Mouse (Mus musculus): Measurements from ENCODE around the gene Cc2d2a. TPM values are rescaled to one million over a fixed set of nuclear protein-coding genes. Genes with fewer than 3 reads are reported as not detected.

Cc2d2a gene
- 1 to 10 TPM in 16 of 26 experiments, under 1 TPM in 10; 0.15 to 5.6 (median 1.4) TPM for total RNA-seq (2018; cell fraction: chromatin; rRNA removed)
- total RNA-seq (2018; cell fraction: cytosol; rRNA removed): under 1 TPM; 0.10 to 0.58 (median 0.24) TPM
- 1 to 10 TPM in 7 of 26 experiments, under 1 TPM in 19; 0.17 to 2.2 (median 0.55) TPM for total RNA-seq (2018; cell fraction: nucleus; rRNA removed)
- 0.23 to 0.43 TPM (median 0.28 TPM) in 3 replicates for polyA plus RNA-seq (2018)

GRCm38 (mm10) chr5:43661997-43662961 lies at the start of gene Cc2d2a:
Gene Cc2d2a, plus strand, starts transcription at chr5:43662346.
- Histone ChIP-seq H3K27ac (no peak within 1 kb of the TSS), H3K36me3 (ENCODE audit: inconsistent target) (no peaks in the 10 kb centered on the region), H3K79me2 (ENCODE audit: inconsistent target) (no peaks in the 10 kb centered on the region), H3K4me3 (ENCODE audit: inconsistent target) (peak within 1 kb of the TSS; percentile 25)
- 19% methylated on average over 19 of the region's 19 CpGs for WGBS (ENCODE audit: missing documents)

DNA sequence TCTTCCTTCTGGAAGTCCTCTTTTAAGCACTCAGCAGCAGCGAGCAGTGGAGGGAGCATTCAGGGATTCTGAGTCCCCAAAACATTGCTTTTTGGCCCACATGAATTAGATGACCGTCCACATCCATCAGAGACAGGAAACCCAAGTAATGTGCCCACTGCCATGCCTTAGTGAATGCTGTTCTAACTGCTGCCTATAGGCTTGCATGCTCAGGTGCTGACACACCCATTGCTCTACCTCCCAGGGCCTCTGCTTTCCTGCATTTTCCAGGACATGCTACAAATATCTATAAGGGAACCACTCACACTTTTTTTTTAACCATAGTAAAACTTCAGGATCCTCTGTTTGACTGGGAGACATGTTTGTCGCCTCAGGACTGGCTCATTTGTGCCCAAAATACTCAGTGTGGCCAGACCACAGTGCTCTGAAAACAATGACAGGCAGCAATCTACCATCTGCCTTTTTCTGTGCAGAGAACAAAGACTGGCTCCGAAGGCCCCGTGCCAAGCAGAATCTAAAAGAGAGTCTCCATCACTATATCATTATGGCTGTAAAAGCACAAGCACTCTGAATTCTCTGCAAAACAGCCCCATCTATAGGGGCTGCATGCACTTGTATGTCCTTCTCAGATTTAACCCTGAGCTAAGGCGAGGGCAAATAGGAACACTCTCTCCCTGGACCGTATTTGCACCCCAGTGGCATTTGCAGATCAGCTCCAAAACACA lies 40.4 kb upstream of the Cc2d2a start:
- Histone ChIP-seq H3K27ac (no peak overlapping the region), H3K79me2 (ENCODE audit: inconsistent target) (no peaks in the 10 kb centered on the region), H3K36me3 (ENCODE audit: inconsistent target) (no peaks in the 10 kb centered on the region), H3K4me3 (ENCODE audit: inconsistent target) (no peak overlapping the region)
- 70% methylated on average over 7 of the region's 7 CpGs for WGBS (ENCODE audit: missing documents)

- Histone ChIP-seq H3K36me3 (ENCODE audit: inconsistent target) (no peaks in the 10 kb centered on the region), H3K79me2 (ENCODE audit: inconsistent target) (no peaks in the 10 kb centered on the region), H3K27ac (no peak overlapping the region), H3K4me3 (ENCODE audit: inconsistent target) (no peak overlapping the region)
- WGBS (ENCODE audit: missing documents): 72% methylated on average over 2 of the region's 4 CpGs
Measured at GRCm38 (mm10) chr5:43625407-43625806, 36.7 kb upstream of the Cc2d2a start.

- Histone ChIP-seq H3K4me3 (ENCODE audit: inconsistent target) (no peak overlapping the region), H3K27ac (no peak overlapping the region), H3K79me2 (ENCODE audit: inconsistent target) (no peaks in the 10 kb centered on the region), H3K36me3 (ENCODE audit: inconsistent target) (no peaks in the 10 kb centered on the region)
- WGBS (ENCODE audit: missing documents): 86% methylated on average over 5 of the region's 5 CpGs
Measured at GRCm38 (mm10) chr5:43634071-43634601, 28.0 kb upstream of the Cc2d2a start.

DNA sequence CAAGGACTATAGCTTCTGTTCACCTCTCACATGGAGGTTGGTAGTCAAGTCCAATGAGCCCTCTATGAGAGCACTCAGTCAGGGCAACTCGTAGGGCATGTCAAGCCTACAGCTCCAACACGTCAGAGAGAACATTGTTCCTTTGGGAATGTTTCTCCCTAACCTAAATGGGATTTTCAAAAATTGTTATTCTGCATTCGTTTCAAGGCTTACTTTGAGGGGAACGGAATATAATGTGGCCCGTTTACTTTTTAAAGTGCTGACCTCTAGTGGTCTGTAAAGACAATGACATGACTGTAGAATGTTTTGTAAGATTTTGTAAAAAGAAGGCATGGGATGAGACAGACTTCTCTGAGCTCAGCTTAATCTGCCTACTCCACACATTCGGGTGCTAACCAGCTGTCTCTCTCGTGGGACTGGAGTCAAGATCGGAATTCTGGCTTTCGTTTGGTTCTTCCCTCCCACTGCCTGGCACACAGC lies 27.5 kb upstream of the Cc2d2a start:
- Histone ChIP-seq H3K4me3 (ENCODE audit: inconsistent target) (no peak overlapping the region), H3K27ac (no peak overlapping the region), H3K79me2 (ENCODE audit: inconsistent target) (no peaks in the 10 kb centered on the region), H3K36me3 (ENCODE audit: inconsistent target) (no peaks in the 10 kb centered on the region)
- 37% methylated on average over 9 of the region's 9 CpGs for WGBS (ENCODE audit: missing documents)

- Histone ChIP-seq H3K27ac (no peak overlapping the region), H3K36me3 (ENCODE audit: inconsistent target) (no peaks in the 10 kb centered on the region), H3K79me2 (ENCODE audit: inconsistent target) (no peaks in the 10 kb centered on the region), H3K4me3 (ENCODE audit: inconsistent target) (no peak overlapping the region)
- 82% methylated on average over 4 of the region's 4 CpGs for WGBS (ENCODE audit: missing documents)
Measured at GRCm38 (mm10) chr5:43645020-43645419, 17.1 kb upstream of the Cc2d2a start.

DNA sequence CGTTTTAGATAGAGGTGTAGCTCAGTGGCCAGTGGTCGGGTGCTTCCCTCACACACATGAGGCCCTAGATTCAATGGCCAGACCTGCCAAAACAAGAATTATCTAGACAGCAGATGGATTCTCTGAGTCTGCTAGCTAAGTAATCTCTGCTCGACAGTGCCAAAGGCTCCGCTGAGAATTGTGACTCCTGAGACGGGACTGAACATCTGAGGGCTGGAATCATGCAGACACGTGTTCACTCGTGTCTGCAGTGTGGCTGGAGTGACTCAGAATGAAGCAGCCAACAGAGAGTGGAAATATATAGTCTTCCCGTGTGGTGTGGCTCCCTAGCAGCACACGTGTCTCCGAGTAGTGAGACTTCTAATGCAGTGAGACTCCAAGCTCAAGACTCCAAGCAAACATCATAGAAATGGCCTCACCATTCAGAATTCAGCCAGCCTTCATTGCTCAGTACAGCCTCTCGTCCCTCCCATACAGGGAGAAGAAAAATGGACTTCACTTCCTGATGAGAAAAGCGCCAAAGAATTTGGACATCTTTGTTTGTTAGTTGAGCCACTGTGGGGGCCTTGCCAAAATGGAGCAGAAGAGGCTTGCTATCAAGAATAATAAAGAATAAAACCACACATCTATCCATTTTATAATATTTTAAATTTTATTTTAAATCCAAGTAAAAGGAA lies 14.9 kb upstream of the Cc2d2a start:
- WGBS (ENCODE audit: missing documents): 91% methylated on average over 12 of the region's 12 CpGs
- Histone ChIP-seq H3K36me3 (ENCODE audit: inconsistent target) (no peaks in the 10 kb centered on the region), H3K79me2 (ENCODE audit: inconsistent target) (no peaks in the 10 kb centered on the region), H3K4me3 (ENCODE audit: inconsistent target) (no peak overlapping the region), H3K27ac (no peak overlapping the region)

GRCm38 (mm10) chr5:43661498-43661897 lies 648 bp upstream of the Cc2d2a start:
- whole genome bisulfite sequencing (ENCODE audit: missing documents): 86% methylated on average over 3 of the region's 3 CpGs
- no peaks in the 10 kb centered on the region for H3K79me2 ChIP-seq (ENCODE audit: inconsistent target)
- no peak overlapping the region for H3K27ac ChIP-seq
- no peaks in the 10 kb centered on the region for H3K36me3 ChIP-seq (ENCODE audit: inconsistent target)
- no peak overlapping the region for H3K4me3 ChIP-seq (ENCODE audit: inconsistent target)

- Histone ChIP-seq H3K79me2 (ENCODE audit: inconsistent target) (no peaks in the 10 kb centered on the region), H3K36me3 (ENCODE audit: inconsistent target) (no peaks in the 10 kb centered on the region), H3K4me3 (ENCODE audit: inconsistent target) (no peak overlapping the region), H3K27ac (no peak overlapping the region)
- 92% methylated on average over 6 of the region's 6 CpGs for WGBS (ENCODE audit: missing documents)
Measured at GRCm38 (mm10) chr5:43663531-43663930, 1.4 kb downstream of the Cc2d2a start.

GRCm38 (mm10) chr5:43665144-43665543 lies 3.0 kb downstream of the Cc2d2a start:
- WGBS (ENCODE audit: missing documents): 89% methylated on average over 5 of the region's 5 CpGs
- Histone ChIP-seq H3K36me3 (ENCODE audit: inconsistent target) (no peaks in the 10 kb centered on the region), H3K27ac (no peak overlapping the region), H3K4me3 (ENCODE audit: inconsistent target) (no peak overlapping the region), H3K79me2 (ENCODE audit: inconsistent target) (no peaks in the 10 kb centered on the region)

- WGBS (ENCODE audit: missing documents): 31% methylated on average over 8 of the region's 8 CpGs
- no peak overlapping the region for H3K27ac ChIP-seq
- no peaks in the 10 kb centered on the region for H3K79me2 ChIP-seq (ENCODE audit: inconsistent target)
- no peak overlapping the region for H3K4me3 ChIP-seq (ENCODE audit: inconsistent target)
- no peaks in the 10 kb centered on the region for H3K36me3 ChIP-seq (ENCODE audit: inconsistent target)
Measured at GRCm38 (mm10) chr5:43669118-43669645, 7.0 kb downstream of the Cc2d2a start.

DNA sequence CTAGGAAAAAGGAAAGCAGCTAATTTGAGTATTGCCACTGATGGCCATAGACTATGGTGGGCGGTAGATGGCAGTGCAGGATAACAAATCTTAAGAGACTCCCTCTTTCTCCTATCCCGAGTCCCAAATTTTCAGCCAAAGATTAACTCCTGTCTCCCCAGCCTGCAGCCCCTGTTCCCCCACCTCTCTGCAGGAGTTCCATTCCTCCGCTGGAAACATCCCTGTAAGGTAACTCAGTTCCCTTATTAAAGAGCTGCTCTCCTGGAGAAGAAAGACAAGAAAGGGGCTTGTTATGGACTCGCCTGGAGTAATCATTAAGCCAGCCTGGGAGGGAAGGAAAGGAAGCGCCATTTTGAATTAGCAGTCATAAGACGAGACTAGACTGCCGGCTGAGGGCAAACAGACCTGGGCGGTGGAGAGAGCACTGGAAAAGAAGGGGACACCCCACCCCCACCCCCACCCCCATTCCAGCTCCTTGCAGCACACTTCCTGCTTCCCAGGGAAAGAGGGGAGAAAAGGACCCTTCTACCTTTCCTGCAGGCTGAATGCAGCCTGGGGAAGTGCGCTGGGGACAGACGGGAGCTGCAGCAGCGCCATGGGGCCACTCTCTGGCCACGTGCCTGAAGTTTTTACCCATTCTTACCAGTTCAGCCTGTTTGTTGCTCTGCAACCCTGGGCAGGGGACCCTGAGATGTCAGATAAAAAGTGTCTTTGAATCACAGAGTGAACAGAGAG lies 10.2 kb downstream of the Cc2d2a start:
- no peaks in the 10 kb centered on the region for H3K36me3 ChIP-seq (ENCODE audit: inconsistent target)
- H3K79me2 ChIP-seq (ENCODE audit: inconsistent target): no peaks in the 10 kb centered on the region
- H3K27ac ChIP-seq: no peak overlapping the region
- 11% methylated on average over 12 of the region's 12 CpGs for WGBS (ENCODE audit: missing documents)
- H3K4me3 ChIP-seq (ENCODE audit: inconsistent target): no peak overlapping the region

DNA sequence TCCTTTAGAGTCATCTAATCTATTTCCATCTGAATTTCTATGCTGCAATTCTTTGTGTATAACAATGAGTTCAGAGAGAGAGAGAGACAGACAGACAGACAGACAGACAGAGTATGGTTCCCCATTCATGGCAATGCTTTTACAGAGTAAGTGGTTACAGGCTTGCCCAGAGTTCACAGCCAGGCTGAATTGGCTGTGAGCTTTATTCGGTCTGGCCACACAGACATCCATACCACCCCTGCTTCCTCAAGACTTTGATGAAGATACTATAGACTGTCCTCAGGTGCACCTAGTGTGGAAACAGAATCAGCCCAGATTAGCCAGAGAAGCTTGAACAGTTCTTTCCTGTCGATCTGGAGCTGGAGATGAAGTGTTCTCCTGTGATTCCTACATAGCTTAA lies 10.9 kb downstream of the Cc2d2a start:
- H3K4me3 ChIP-seq (ENCODE audit: inconsistent target): no peak overlapping the region
- 94% methylated on average over 2 of the region's 2 CpGs for WGBS (ENCODE audit: missing documents)

More for the DNA sequence above, 10.9 kb downstream of the Cc2d2a start:
- Histone ChIP-seq H3K36me3 (ENCODE audit: inconsistent target) (no peaks in the 10 kb centered on the region), H3K79me2 (ENCODE audit: inconsistent target) (no peaks in the 10 kb centered on the region), H3K27ac (no peak overlapping the region)
